Mouse (Mus musculus) stomach, postnatal 0 days (tissue): ENCODE measurements at regions not wholly inside any gene's neighbourhood (a gene's known extent, or its start where the extent isn't known, plus 50 kb on each side); places are given as distances from the start of the nearest gene placed in this dataset.

ENCODE experiments used
- CTCF ChIP-seq: IDR thresholded peaks from 2 replicates; pipeline ENCODE4 v1.5.1; 2016; ENCODE audit warnings: antibody characterized with exemption, low read depth, mild to moderate bottlenecking, moderate library complexity
- EP300 ChIP-seq: optimal IDR thresholded peaks from 2 replicates; pipeline ENCODE3; 2016; ENCODE audit warnings: antibody characterized with exemption

DNA sequence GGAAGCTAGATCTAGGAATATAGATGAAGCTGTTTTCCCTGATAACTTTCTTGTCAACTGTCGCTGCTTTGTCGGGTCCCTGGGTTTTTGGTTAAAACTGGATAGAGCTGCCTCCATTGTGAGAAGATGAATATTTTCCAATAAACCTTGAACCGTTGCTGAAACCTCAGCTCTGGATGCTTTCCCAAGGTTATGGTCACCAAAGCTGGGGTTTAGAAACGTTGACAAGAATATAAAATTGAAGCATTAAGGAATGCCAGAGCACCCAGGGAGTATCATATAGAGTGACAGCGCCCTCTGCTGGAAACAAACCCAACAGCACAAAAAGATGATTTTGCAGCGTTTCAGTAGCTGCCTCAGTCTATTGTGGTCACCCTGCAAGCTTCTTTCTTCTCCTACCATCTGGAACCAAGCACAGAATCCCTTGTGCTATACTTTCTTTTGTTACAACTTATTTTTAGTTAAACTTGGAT is 111.7 kb upstream of the Snx19 start:
- TF ChIP-seq CTCF (peak; percentile 77), EP300 (no peak)
